Mouse (Mus musculus): ENCODE measurements around the gene Krtap9-3.

DNA sequence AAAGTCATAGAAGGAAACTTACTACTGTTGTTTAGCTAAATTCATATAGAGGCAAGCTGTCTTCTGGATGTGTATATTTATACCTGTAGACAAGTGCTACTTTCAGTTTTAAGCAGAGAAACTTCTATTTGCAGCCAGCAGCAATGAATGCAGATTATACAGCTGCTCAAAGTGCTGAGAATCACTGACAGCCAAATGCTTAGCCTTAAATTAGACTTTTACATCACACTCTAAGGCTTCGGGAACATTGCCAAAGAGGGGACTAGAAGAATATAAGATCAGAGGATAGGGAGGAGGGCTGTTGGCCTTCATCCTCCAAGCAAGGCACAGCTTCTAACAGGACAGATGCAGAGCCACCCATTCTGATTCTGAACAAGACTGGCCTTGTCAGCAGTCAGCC, 39.2 kb upstream of the Krtap9-3 start:
- TF ChIP-seq POLR2A (IDR thresholded peaks at IDR 0.05; ENCODE audit: low read depth, low read length) = no peak
- no peak for TF ChIP-seq CTCF (IDR thresholded peaks at IDR 0.05; ENCODE audit: extremely low read depth, insufficient read depth, insufficient read length, insufficient replicate concordance)
